Mouse (Mus musculus) ES-Bruce4 (cell line): Measurements from ENCODE around the gene Lamc1. TPM values are rescaled to one million over a fixed set of nuclear protein-coding genes. Genes with fewer than 3 reads are reported as not detected.
"Not testable (repeated sequence)": the region's sequence is repeated elsewhere in the genome, so short reads cannot be mapped to it uniquely, and the experiment has no call there.

Source experiments
- H3K27ac ChIP-seq: 2 replicates; pipeline ENCODE4 v1.5.1; 2012; ENCODE audit warnings: low read length, inconsistent platforms; ENCODE audit not compliant: insufficient read depth
- H3K27me3 ChIP-seq: 2 replicates; pipeline ENCODE4 v1.6.1; 2012; ENCODE audit warnings: mild to moderate bottlenecking, low read length, inconsistent platforms; ENCODE audit not compliant: control insufficient read depth, poor library complexity, insufficient read depth, severe bottlenecking
- H3K36me3 ChIP-seq: 2 replicates; pipeline ENCODE4 v1.6.1; 2012; ENCODE audit warnings: inconsistent platforms, mild to moderate bottlenecking, low read length, moderate library complexity; ENCODE audit not compliant: control insufficient read depth, poor library complexity, insufficient read depth, severe bottlenecking
- H3K4me1 ChIP-seq: one replicate; pipeline ENCODE4 v1.8.1; 2011; ENCODE audit warnings: low read length; ENCODE audit not compliant: control insufficient read depth, insufficient read depth
- H3K4me3 ChIP-seq: 2 replicates; pipeline ENCODE4 v1.5.1; 2011; ENCODE audit warnings: low read depth, mild to moderate bottlenecking, low read length
- H3K9ac ChIP-seq: 2 replicates; pipeline ENCODE4 v1.6.1; 2012; ENCODE audit warnings: low read depth, mild to moderate bottlenecking, inconsistent platforms; ENCODE audit not compliant: poor library complexity, severe bottlenecking
- H3K9me3 ChIP-seq: replicated peaks from 2 replicates; pipeline ENCODE4 v1.6.1; 2012; ENCODE audit warnings: mild to moderate bottlenecking, low read length, inconsistent platforms; ENCODE audit not compliant: control insufficient read depth, poor library complexity, insufficient read depth, severe bottlenecking
- CTCF ChIP-seq: IDR thresholded peaks from one replicate; pipeline ENCODE4 v1.8.1; 2011; ENCODE audit warnings: low read depth, low read length
- EP300 ChIP-seq: IDR thresholded peaks from 2 replicates; pipeline ENCODE4 v1.6.1; 2011; ENCODE audit warnings: low read depth, low read length; ENCODE audit not compliant: insufficient read depth
- POLR2A ChIP-seq: IDR thresholded peaks from one replicate; pipeline ENCODE4 v1.8.1; 2011; ENCODE audit warnings: low read length; ENCODE audit not compliant: insufficient read depth
- polyA plus RNA-seq: library from polyadenylated mRNA; stranded (reverse); fragments of >200 nt; gene quantifications from 2 replicates; pipeline ENCODE4 v1.2.4, GENCODE M21; 2011; ENCODE audit warnings: low read depth; ENCODE audit not compliant: missing spikeins, insufficient read depth, insufficient read length

Gene Lamc1
- polyA plus RNA-seq, 1 experiment = 233 TPM

GRCm38 (mm10) chr1:153310190-153310589 lies 22.4 kb downstream of the Lamc1 start:
- no peaks in the 10 kb centered on the region for H3K36me3 ChIP-seq
- H3K4me3 ChIP-seq = no peak overlapping the region
- H3K9ac ChIP-seq = no peak overlapping the region
- H3K27ac ChIP-seq = no peak overlapping the region
- no peak for TF ChIP-seq POLR2A
- TF ChIP-seq EP300 = no peak
- no peak for TF ChIP-seq CTCF
- no peaks in the 10 kb centered on the region for H3K27me3 ChIP-seq
- H3K9me3 ChIP-seq = no peaks in the 10 kb centered on the region
- no peaks in the 10 kb centered on the region for H3K4me1 ChIP-seq

GRCm38 (mm10) chr1:153309310-153309709 lies 23.3 kb downstream of the Lamc1 start:
- Histone ChIP-seq H3K9me3 (no peaks in the 10 kb centered on the region), H3K27ac (no peak overlapping the region), H3K27me3 (no peaks in the 10 kb centered on the region), H3K4me3 (no peak overlapping the region), H3K36me3 (no peaks in the 10 kb centered on the region), H3K9ac (no peak overlapping the region), H3K4me1 (no peaks in the 10 kb centered on the region)
- TF ChIP-seq CTCF (no peak), EP300 (no peak), POLR2A (no peak)

- Histone ChIP-seq H3K4me1 (no peaks in the 10 kb centered on the region), H3K9ac (no peak overlapping the region), H3K27me3 (no peaks in the 10 kb centered on the region), H3K9me3 (no peaks in the 10 kb centered on the region), H3K27ac (no peak overlapping the region), H3K4me3 (no peak overlapping the region), H3K36me3 (no peaks in the 10 kb centered on the region)
- TF ChIP-seq CTCF (no peak), POLR2A (no peak), EP300 (no peak)
These were observed 23.7 kb downstream of the Lamc1 start for GRCm38 (mm10) chr1:153308915-153309296.

GRCm38 (mm10) chr1:153308179-153308914 lies 24.2 kb downstream of the Lamc1 start:
- Histone ChIP-seq H3K4me3 (no peak overlapping the region), H3K4me1 (no peaks in the 10 kb centered on the region), H3K9me3 (no peaks in the 10 kb centered on the region), H3K27me3 (no peaks in the 10 kb centered on the region), H3K36me3 (no peaks in the 10 kb centered on the region), H3K27ac (no peak overlapping the region), H3K9ac (no peak overlapping the region)
- no peak for TF ChIP-seq CTCF
- no peak for TF ChIP-seq EP300
- no peak for TF ChIP-seq POLR2A

GRCm38 (mm10) chr1:153307509-153308178 lies 24.9 kb downstream of the Lamc1 start:
- TF ChIP-seq POLR2A (no peak), EP300 (no peak), CTCF (no peak)
- Histone ChIP-seq H3K9me3 (no peaks in the 10 kb centered on the region), H3K9ac (no peak overlapping the region), H3K4me1 (no peaks in the 10 kb centered on the region), H3K27ac (no peak overlapping the region), H3K27me3 (no peaks in the 10 kb centered on the region), H3K4me3 (no peak overlapping the region), H3K36me3 (no peaks in the 10 kb centered on the region)

- H3K27ac ChIP-seq, H3K9ac ChIP-seq, H3K4me3 ChIP-seq, H3K4me1 ChIP-seq, H3K27me3 ChIP-seq, H3K9me3 ChIP-seq, H3K36me3 ChIP-seq: not testable (repeated sequence)
These were observed 26.9 kb downstream of the Lamc1 start for GRCm38 (mm10) chr1:153305728-153306127.

GRCm38 (mm10) chr1:153305249-153305648 lies 27.3 kb downstream of the Lamc1 start:
- not testable (repeated sequence) for H3K27ac ChIP-seq, H3K9me3 ChIP-seq, H3K4me3 ChIP-seq, H3K4me1 ChIP-seq, H3K27me3 ChIP-seq, H3K36me3 ChIP-seq, H3K9ac ChIP-seq

GRCm38 (mm10) chr1:153299436-153299835 lies 33.1 kb downstream of the Lamc1 start:
- H3K4me3 ChIP-seq, H3K4me1 ChIP-seq, H3K36me3 ChIP-seq, H3K27me3 ChIP-seq, H3K27ac ChIP-seq, H3K9ac ChIP-seq, H3K9me3 ChIP-seq: not testable (repeated sequence)

GRCm38 (mm10) chr1:153297774-153298363 lies 34.7 kb downstream of the Lamc1 start:
- H3K36me3 ChIP-seq, H3K4me3 ChIP-seq, H3K27me3 ChIP-seq, H3K9me3 ChIP-seq, H3K9ac ChIP-seq, H3K4me1 ChIP-seq, H3K27ac ChIP-seq: not testable (repeated sequence)
